Mouse (Mus musculus): Measurements from ENCODE around the gene Pfn1.

Pfn1 gene

GRCm38 (mm10) chr11:70654198-70654922, at the start of gene Pfn1:
TSS of gene Pfn1 (minus strand) at chr11:70654644.
- DNase-seq, result peak; percentile 79 to 89

GRCm38 (mm10) chr11:70702781-70703180, 48.3 kb upstream of the Pfn1 start:
- DNase-seq, result no peak

- no peak for DNase-seq
Observed at GRCm38 (mm10) chr11:70701984-70702733, 47.7 kb upstream of the Pfn1 start.

GRCm38 (mm10) chr11:70701221-70701955, 46.9 kb upstream of the Pfn1 start:
- DNase-seq, result peak; percentile 29 to 36

- peak; percentile 87 to 90 for DNase-seq
Observed at GRCm38 (mm10) chr11:70700613-70701012, 46.2 kb upstream of the Pfn1 start.

GRCm38 (mm10) chr11:70699722-70700556, 45.5 kb upstream of the Pfn1 start, which contains the start of the genes Inca1 and Kif1c:
TSS of gene Inca1 (minus strand) at chr11:70700155.
TSS of gene Kif1c (plus strand) at chr11:70700548.
- DNase-seq, result peak; percentile 94 to 97

GRCm38 (mm10) chr11:70699051-70699450, 44.6 kb upstream of the Pfn1 start:
- DNase-seq, result no peak

- peak in 1 of 2 experiments; percentile 33 for DNase-seq
Observed at GRCm38 (mm10) chr11:70697376-70697775, 42.9 kb upstream of the Pfn1 start.

- no peak for DNase-seq
Observed at GRCm38 (mm10) chr11:70693504-70693903, 39.1 kb upstream of the Pfn1 start.

GRCm38 (mm10) chr11:70689578-70689977, 35.1 kb upstream of the Pfn1 start:
- DNase-seq, result peak; percentile 55 to 63

- peak in 1 of 2 experiments; percentile 20 for DNase-seq
Observed at GRCm38 (mm10) chr11:70688372-70688771, 33.9 kb upstream of the Pfn1 start.

GRCm38 (mm10) chr11:70687601-70688199, 33.3 kb upstream of the Pfn1 start, which contains the start of gene Camta2:
TSS of gene Camta2 (minus strand) at chr11:70688105.
- peak; percentile 93 to 96 for DNase-seq

GRCm38 (mm10) chr11:70686901-70687566, 32.6 kb upstream of the Pfn1 start:
- peak; percentile 24 to 49 for DNase-seq

GRCm38 (mm10) chr11:70683640-70684039, 29.2 kb upstream of the Pfn1 start:
- no peak for DNase-seq

- peak in 1 of 2 experiments; percentile 26 for DNase-seq
Observed at GRCm38 (mm10) chr11:70681897-70682581, 27.6 kb upstream of the Pfn1 start.

- no peak for DNase-seq
Observed at GRCm38 (mm10) chr11:70681170-70681569, 26.7 kb upstream of the Pfn1 start.

GRCm38 (mm10) chr11:70679894-70680293, 25.4 kb upstream of the Pfn1 start:
- DNase-seq, result no peak

GRCm38 (mm10) chr11:70679361-70679760, 24.9 kb upstream of the Pfn1 start:
- DNase-seq, result no peak

- no peak for DNase-seq
Observed at GRCm38 (mm10) chr11:70678576-70678975, 24.1 kb upstream of the Pfn1 start.

- no peak for DNase-seq
Observed at GRCm38 (mm10) chr11:70678092-70678491, 23.6 kb upstream of the Pfn1 start.

Data from kidney, postnatal 36 days (tissue).